Mouse (Mus musculus): ENCODE results near the gene Hscb. TPM values are rescaled to one million over a fixed set of nuclear protein-coding genes. Genes with fewer than 3 reads are reported as not detected.
"Not testable (repeated sequence)": the region's sequence is repeated elsewhere in the genome, so short reads cannot be mapped to it uniquely, and the experiment has no call there.

Hscb gene
- 40.4 and 41.2 TPM in 2 replicates for polyA plus RNA-seq (2015; fragmentation: Nextera tagmentation; extraction: Ambion mirVana)

- no peaks in the 10 kb centered on the region; the same call in 1 of the 2 replicates for H3K36me3 ChIP-seq (ENCODE audit: control insufficient read depth, insufficient read depth, low read length)
- peak within 1 kb of the TSS; percentile 75 for H3K4me2 ChIP-seq (ENCODE audit: low read depth, low read length)
- under 1% methylated on average over 41 of the region's 41 CpGs for WGBS
- no peaks in the 10 kb centered on the region for H3K9me3 ChIP-seq (ENCODE audit: control insufficient read depth, low read length)
- peak within 1 kb of the TSS; percentile 78 for H3K4me3 ChIP-seq (ENCODE audit: low read length)
- peaks cover 5% of the 10 kb centered on the region for H3K4me1 ChIP-seq (ENCODE audit: control insufficient read depth, insufficient read depth, low read length)
- H3K27me3 ChIP-seq (replicated peaks; ENCODE audit: control insufficient read depth, insufficient read depth, low read length) = no peaks in the 10 kb centered on the region
- peak within 1 kb of the TSS; percentile 83 for H3K9ac ChIP-seq (ENCODE audit: low read depth, low read length)
- peak within 1 kb of the TSS; percentile 83 for H3K27ac ChIP-seq (ENCODE audit: low read length)
- ATAC-seq = peak; percentile 98
Measured at GRCm38 (mm10) chr5:110839678-110840365, at the start of gene Hscb, which contains the start of gene Chek2. TSS of gene Hscb (minus strand) at chr5:110839777. TSS of gene Chek2 (plus strand) at chr5:110839979.

- Histone ChIP-seq H3K9me3 (ENCODE audit: control insufficient read depth, low read length) (no peaks in the 10 kb centered on the region), H3K4me1 (ENCODE audit: control insufficient read depth, insufficient read depth, low read length) (no peaks in the 10 kb centered on the region), H3K9ac (ENCODE audit: low read depth, low read length) (no peak overlapping the region), H3K27me3 (replicated peaks; ENCODE audit: control insufficient read depth, insufficient read depth, low read length) (no peaks in the 10 kb centered on the region), H3K27ac (ENCODE audit: low read length) (no peak overlapping the region), H3K4me3 (ENCODE audit: low read length) (no peak overlapping the region), H3K36me3 (ENCODE audit: control insufficient read depth, insufficient read depth, low read length) (no peaks in the 10 kb centered on the region), H3K4me2 (ENCODE audit: low read depth, low read length) (no peak overlapping the region)
- no peak for ATAC-seq
- WGBS = 87% methylated on average over 4 of the region's 4 CpGs
Measured at GRCm38 (mm10) chr5:110888596-110888995, 49.0 kb upstream of the Hscb start.

GRCm38 (mm10) chr5:110879584-110880374 lies 40.2 kb upstream of the Hscb start, which contains the start of gene Ttc28:
TSS of gene Ttc28 (plus strand) at chr5:110879803.
- Histone ChIP-seq H3K9me3 (ENCODE audit: control insufficient read depth, low read length) (no peaks in the 10 kb centered on the region), H3K36me3 (ENCODE audit: control insufficient read depth, insufficient read depth, low read length) (no peaks in the 10 kb centered on the region), H3K27me3 (replicated peaks; ENCODE audit: control insufficient read depth, insufficient read depth, low read length) (no peaks in the 10 kb centered on the region), H3K27ac (ENCODE audit: low read length) (peak within 1 kb of the TSS; percentile 46), H3K4me2 (ENCODE audit: low read depth, low read length) (peak within 1 kb of the TSS; percentile 88), H3K4me3 (ENCODE audit: low read length) (peak within 1 kb of the TSS; percentile 70), H3K9ac (ENCODE audit: low read depth, low read length) (peak within 1 kb of the TSS; percentile 80), H3K4me1 (ENCODE audit: control insufficient read depth, insufficient read depth, low read length) (peaks cover 9% of the 10 kb centered on the region; the same call in 1 of the 2 replicates)
- under 1% methylated on average over 97 of the region's 101 CpGs for WGBS
- ATAC-seq = peak; percentile 89

GRCm38 (mm10) chr5:110879042-110879441 lies 39.5 kb upstream of the Hscb start:
- H3K4me1 ChIP-seq (ENCODE audit: control insufficient read depth, insufficient read depth, low read length) = peaks cover 9% of the 10 kb centered on the region; the same call in 1 of the 2 replicates
- WGBS = 63% methylated on average over 7 of the region's 7 CpGs
- H3K27me3 ChIP-seq (replicated peaks; ENCODE audit: control insufficient read depth, insufficient read depth, low read length) = no peaks in the 10 kb centered on the region
- peak overlapping the region; percentile 80 for H3K9ac ChIP-seq (ENCODE audit: low read depth, low read length)
- ATAC-seq = peak; percentile 4; the same call in 1 of the 2 replicates
- peak overlapping the region; percentile 70 for H3K4me3 ChIP-seq (ENCODE audit: low read length)
- peak overlapping the region; percentile 88 for H3K4me2 ChIP-seq (ENCODE audit: low read depth, low read length)
- peak overlapping the region; percentile 43 for H3K27ac ChIP-seq (ENCODE audit: low read length)
- H3K36me3 ChIP-seq (ENCODE audit: control insufficient read depth, insufficient read depth, low read length) = no peaks in the 10 kb centered on the region
- no peaks in the 10 kb centered on the region for H3K9me3 ChIP-seq (ENCODE audit: control insufficient read depth, low read length)

GRCm38 (mm10) chr5:110878526-110878925 lies 38.9 kb upstream of the Hscb start:
- H3K4me2 ChIP-seq (ENCODE audit: low read depth, low read length); H3K36me3 ChIP-seq (ENCODE audit: control insufficient read depth, insufficient read depth, low read length); H3K4me3 ChIP-seq (ENCODE audit: low read length); H3K9ac ChIP-seq (ENCODE audit: low read depth, low read length); H3K27me3 ChIP-seq (replicated peaks; ENCODE audit: control insufficient read depth, insufficient read depth, low read length); H3K9me3 ChIP-seq (ENCODE audit: control insufficient read depth, low read length); H3K4me1 ChIP-seq (ENCODE audit: control insufficient read depth, insufficient read depth, low read length); H3K27ac ChIP-seq (ENCODE audit: low read length); ATAC-seq: not testable (repeated sequence)
- WGBS = 88% methylated on average over 1 of the region's 1 CpGs

- WGBS = 87% methylated on average over 5 of the region's 5 CpGs
- ATAC-seq = no peak
- H3K4me3 ChIP-seq (ENCODE audit: low read length) = no peak overlapping the region
- no peaks in the 10 kb centered on the region for H3K9me3 ChIP-seq (ENCODE audit: control insufficient read depth, low read length)
- no peaks in the 10 kb centered on the region for H3K36me3 ChIP-seq (ENCODE audit: control insufficient read depth, insufficient read depth, low read length)
- peaks cover 9% of the 10 kb centered on the region; the same call in 1 of the 2 replicates for H3K4me1 ChIP-seq (ENCODE audit: control insufficient read depth, insufficient read depth, low read length)
- no peak overlapping the region for H3K27ac ChIP-seq (ENCODE audit: low read length)
- no peak overlapping the region for H3K9ac ChIP-seq (ENCODE audit: low read depth, low read length)
- H3K4me2 ChIP-seq (ENCODE audit: low read depth, low read length) = no peak overlapping the region
- no peaks in the 10 kb centered on the region for H3K27me3 ChIP-seq (replicated peaks; ENCODE audit: control insufficient read depth, insufficient read depth, low read length)
Measured at GRCm38 (mm10) chr5:110877666-110878505, 38.3 kb upstream of the Hscb start.

- Histone ChIP-seq H3K4me1 (ENCODE audit: control insufficient read depth, insufficient read depth, low read length) (peaks cover 6% of the 10 kb centered on the region; the same call in 1 of the 2 replicates), H3K4me2 (ENCODE audit: low read depth, low read length) (no peak overlapping the region), H3K36me3 (ENCODE audit: control insufficient read depth, insufficient read depth, low read length) (no peaks in the 10 kb centered on the region), H3K4me3 (ENCODE audit: low read length) (no peak overlapping the region), H3K9ac (ENCODE audit: low read depth, low read length) (no peak overlapping the region), H3K9me3 (ENCODE audit: control insufficient read depth, low read length) (no peaks in the 10 kb centered on the region), H3K27me3 (replicated peaks; ENCODE audit: control insufficient read depth, insufficient read depth, low read length) (no peaks in the 10 kb centered on the region), H3K27ac (ENCODE audit: low read length) (no peak overlapping the region)
- 100% methylated on average over 1 of the region's 1 CpGs for WGBS
- ATAC-seq = no peak
Measured at GRCm38 (mm10) chr5:110875286-110875685, 35.7 kb upstream of the Hscb start.

- Histone ChIP-seq H3K9ac (ENCODE audit: low read depth, low read length) (no peak overlapping the region), H3K4me1 (ENCODE audit: control insufficient read depth, insufficient read depth, low read length) (peaks cover 2% of the 10 kb centered on the region; the same call in 1 of the 2 replicates), H3K36me3 (ENCODE audit: control insufficient read depth, insufficient read depth, low read length) (no peaks in the 10 kb centered on the region), H3K27me3 (replicated peaks; ENCODE audit: control insufficient read depth, insufficient read depth, low read length) (no peaks in the 10 kb centered on the region), H3K9me3 (ENCODE audit: control insufficient read depth, low read length) (no peaks in the 10 kb centered on the region), H3K4me2 (ENCODE audit: low read depth, low read length) (no peak overlapping the region), H3K4me3 (ENCODE audit: low read length) (no peak overlapping the region), H3K27ac (ENCODE audit: low read length) (no peak overlapping the region)
- no peak for ATAC-seq
Measured at GRCm38 (mm10) chr5:110874711-110875110, 35.1 kb upstream of the Hscb start.

GRCm38 (mm10) chr5:110873160-110873559 lies 33.6 kb upstream of the Hscb start:
- Histone ChIP-seq H3K9me3 (ENCODE audit: control insufficient read depth, low read length) (no peaks in the 10 kb centered on the region), H3K4me2 (ENCODE audit: low read depth, low read length) (no peak overlapping the region), H3K9ac (ENCODE audit: low read depth, low read length) (no peak overlapping the region), H3K27me3 (replicated peaks; ENCODE audit: control insufficient read depth, insufficient read depth, low read length) (no peaks in the 10 kb centered on the region), H3K36me3 (ENCODE audit: control insufficient read depth, insufficient read depth, low read length) (no peaks in the 10 kb centered on the region), H3K4me1 (ENCODE audit: control insufficient read depth, insufficient read depth, low read length) (no peaks in the 10 kb centered on the region), H3K4me3 (ENCODE audit: low read length) (no peak overlapping the region), H3K27ac (ENCODE audit: low read length) (no peak overlapping the region)
- no peak for ATAC-seq
- 86% methylated on average over 6 of the region's 6 CpGs for WGBS

Measured in intestine, embryonic 16.5 days (tissue).